Mouse (Mus musculus) olfactory bulb, adult 2 months (tissue): ENCODE results near the gene 4930523C07Rik. TPM values are rescaled to one million over a fixed set of nuclear protein-coding genes. Genes with fewer than 3 reads are reported as not detected.

Experiments used
- H3K27ac ChIP-seq: fragments of 200-500 bp; 2 replicates; pipeline ENCODE4 v1.5.1; 2012; ENCODE audit warnings: low read depth, low read length; ENCODE audit not compliant: insufficient read depth
- H3K4me1 ChIP-seq: fragments of 200-500 bp; 2 replicates; pipeline ENCODE4 v1.6.1; 2012; ENCODE audit warnings: low read length; ENCODE audit not compliant: control insufficient read depth, insufficient read depth
- H3K4me3 ChIP-seq: fragments of 200-500 bp; 2 replicates; pipeline ENCODE4 v1.5.1; 2012; ENCODE audit warnings: mild to moderate bottlenecking, low read depth, low read length, moderate library complexity; ENCODE audit not compliant: insufficient read depth
- CTCF ChIP-seq: fragments of 200-500 bp; IDR thresholded peaks from 2 replicates; pipeline ENCODE4 v1.5.1; 2012; ENCODE audit warnings: low read depth, mild to moderate bottlenecking, low read length, moderate library complexity; ENCODE audit not compliant: insufficient read depth
- POLR2A ChIP-seq: fragments of 200-500 bp; IDR thresholded peaks from 2 replicates; pipeline ENCODE4 v1.6.1; 2012; ENCODE audit warnings: mild to moderate bottlenecking, low read depth, low read length, moderate library complexity; ENCODE audit not compliant: insufficient read depth
- WGBS: fragments of 180-500 bp; shearing (Covaris S2); methylation state at CpG from one replicate; pipeline ENCODE4 v1.1.7; 2018; 5-methylcytosine and 5-hydroxymethylcytosine counted together
- polyA plus RNA-seq: library from polyadenylated mRNA; stranded (reverse); fragments of >200 nt; gene quantifications from 2 replicates; pipeline ENCODE4 v1.2.4, GENCODE M21; 2012; ENCODE audit warnings: low replicate concordance; ENCODE audit not compliant: missing spikeins, insufficient read depth, insufficient read length

4930523C07Rik gene
- polyA plus RNA-seq, 1 experiment = not detected

DNA sequence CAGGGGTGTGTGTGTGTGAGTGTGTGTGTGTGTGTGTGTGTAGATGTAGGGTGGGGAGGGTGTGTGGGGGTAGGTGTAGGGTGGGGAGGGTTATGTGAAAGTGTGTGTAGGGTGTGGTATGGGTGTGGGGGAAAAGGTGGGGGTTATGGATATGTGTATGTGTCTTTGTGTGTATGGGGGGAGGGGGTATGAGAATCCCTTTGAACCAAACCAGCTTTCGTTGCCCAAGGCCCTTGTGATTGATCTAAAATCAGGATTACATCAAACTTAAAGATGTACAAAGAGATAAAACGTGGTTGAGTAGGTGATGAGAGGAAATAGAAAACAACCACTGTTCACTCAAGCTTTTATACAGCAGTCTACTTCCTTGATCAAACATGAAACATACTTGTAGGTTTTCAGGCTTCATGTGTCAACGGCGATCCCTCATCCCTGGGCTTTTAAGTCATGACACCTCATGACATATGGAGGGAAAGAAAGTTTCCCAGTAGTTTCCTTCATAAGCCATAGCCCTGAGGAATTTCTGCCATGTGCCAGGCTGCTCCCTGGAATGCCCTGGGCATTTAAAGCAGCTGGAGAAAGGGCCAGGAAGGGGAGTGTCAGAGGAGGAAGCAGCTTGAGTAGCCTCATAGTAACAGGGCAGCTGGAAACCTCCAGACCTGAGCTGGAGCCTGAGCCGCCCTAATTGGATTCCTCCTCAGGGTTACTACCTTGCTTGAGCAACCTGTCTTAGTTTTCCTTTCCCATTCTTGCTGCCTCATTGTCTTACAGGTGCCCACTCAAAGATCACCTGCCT is 9.5 kb downstream of the 4930523C07Rik start:
- Histone ChIP-seq H3K4me1 (no peaks in the 10 kb centered on the region), H3K27ac (no peak overlapping the region), H3K4me3 (no peak overlapping the region)
- TF ChIP-seq POLR2A = no peak
- TF ChIP-seq CTCF = no peak
- 87% methylated on average over 5 of the region's 5 CpGs for WGBS

- H3K4me1 ChIP-seq = no peaks in the 10 kb centered on the region
- no peak overlapping the region for H3K27ac ChIP-seq
- no peak overlapping the region for H3K4me3 ChIP-seq
- TF ChIP-seq POLR2A (no peak), CTCF (no peak)
- 87% methylated on average over 5 of the region's 5 CpGs for WGBS
Observed at GRCm38 (mm10) chr1:160054366-160055078, 10.3 kb downstream of the 4930523C07Rik start.

GRCm38 (mm10) chr1:160057657-160058056 is 13.5 kb downstream of the 4930523C07Rik start:
- H3K4me1 ChIP-seq = no peaks in the 10 kb centered on the region
- TF ChIP-seq POLR2A (no peak), CTCF (no peak)
- 86% methylated on average over 3 of the region's 3 CpGs for WGBS

GRCm38 (mm10) chr1:160059908-160060307 is 15.7 kb downstream of the 4930523C07Rik start:
- WGBS = 58% methylated on average over 1 of the region's 1 CpGs
- no peak overlapping the region for H3K4me3 ChIP-seq
- H3K27ac ChIP-seq = no peak overlapping the region
- H3K4me1 ChIP-seq = no peaks in the 10 kb centered on the region
- TF ChIP-seq POLR2A (no peak), CTCF (no peak)

More at GRCm38 (mm10) chr1:160057657-160058056, 13.5 kb downstream of the 4930523C07Rik start:
- H3K4me3 ChIP-seq = no peak overlapping the region
- no peak overlapping the region for H3K27ac ChIP-seq

GRCm38 (mm10) chr1:160060542-160060941 is 16.4 kb downstream of the 4930523C07Rik start:
- 78% methylated on average over 6 of the region's 6 CpGs for WGBS
- no peak for TF ChIP-seq POLR2A
- no peak for TF ChIP-seq CTCF
- Histone ChIP-seq H3K4me3 (no peak overlapping the region), H3K4me1 (no peaks in the 10 kb centered on the region), H3K27ac (no peak overlapping the region)

DNA sequence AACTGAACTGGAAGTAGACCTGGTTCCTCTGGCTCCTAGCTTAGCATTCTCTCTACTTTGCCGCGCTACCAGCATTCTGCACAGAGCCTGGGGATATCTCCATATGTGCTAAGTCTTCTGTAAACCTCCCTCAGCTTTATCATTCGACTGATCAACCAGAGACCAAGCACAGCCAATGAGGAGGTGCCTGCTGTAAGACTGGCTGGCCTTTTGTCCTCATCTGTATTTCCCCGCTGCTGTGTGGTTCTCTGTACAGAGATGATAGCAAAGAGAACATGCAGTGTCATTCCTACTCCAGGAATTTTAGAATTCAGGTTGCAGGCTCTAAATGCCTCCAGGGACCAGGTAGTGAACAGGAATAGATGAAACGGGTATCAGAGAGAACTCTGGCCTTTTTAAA is 17.1 kb downstream of the 4930523C07Rik start:
- Histone ChIP-seq H3K27ac (no peak overlapping the region), H3K4me3 (no peak overlapping the region), H3K4me1 (no peaks in the 10 kb centered on the region)
- 90% methylated on average over 5 of the region's 5 CpGs for whole genome bisulfite sequencing
- no peak for TF ChIP-seq POLR2A

DNA sequence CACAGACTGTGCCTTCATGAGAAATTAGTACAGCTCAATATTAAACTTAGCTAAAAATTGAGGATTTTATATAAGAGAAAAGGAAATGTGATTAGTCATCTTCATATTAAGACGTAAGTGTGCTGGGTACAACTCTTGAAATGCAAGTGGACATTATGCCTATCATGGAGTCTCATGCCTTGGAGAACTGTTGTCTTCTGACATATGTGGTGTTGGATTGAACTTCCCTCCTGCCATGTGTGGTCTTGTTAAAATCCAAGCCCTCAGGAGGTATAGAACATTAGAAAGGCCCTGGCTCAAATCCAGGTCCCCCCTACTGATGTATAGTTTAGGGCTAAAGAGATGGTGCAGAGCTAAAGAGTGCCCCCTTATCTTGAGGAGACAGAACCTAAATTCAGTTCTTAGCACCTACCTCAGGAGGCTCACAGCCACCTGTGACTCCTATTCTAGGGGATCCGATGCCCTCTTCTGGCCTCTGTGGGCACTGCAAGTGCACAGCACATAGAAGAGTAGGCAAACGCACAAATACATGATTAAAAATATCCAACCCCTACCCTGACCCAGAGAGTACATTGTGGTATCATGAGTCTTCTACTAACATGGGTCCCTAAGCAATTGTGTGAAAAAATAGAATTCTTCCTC is 17.7 kb downstream of the 4930523C07Rik start:
- Histone ChIP-seq H3K27ac (no peak overlapping the region), H3K4me1 (no peaks in the 10 kb centered on the region), H3K4me3 (no peak overlapping the region)
- TF ChIP-seq CTCF = no peak
- 65% methylated on average over 3 of the region's 3 CpGs for WGBS

GRCm38 (mm10) chr1:160064547-160065144 is 20.5 kb downstream of the 4930523C07Rik start:
- Histone ChIP-seq H3K27ac (no peak overlapping the region), H3K4me1 (no peaks in the 10 kb centered on the region), H3K4me3 (no peak overlapping the region)
- no peak for TF ChIP-seq CTCF
- TF ChIP-seq POLR2A = no peak
- 79% methylated on average over 7 of the region's 7 CpGs for WGBS
